Mouse (Mus musculus) heart, postnatal 10 days (tissue): ENCODE measurements around the gene Nhp2. TPM values are rescaled to one million over a fixed set of nuclear protein-coding genes. Genes with fewer than 3 reads are reported as not detected.
"Not testable (repeated sequence)": the region's sequence is repeated elsewhere in the genome, so short reads cannot be mapped to it uniquely, and the experiment has no call there.

ENCODE experiments used
- DNase-seq, 2 experiments: peaks; one replicate each; pipeline ENCODE4 v3.0.0; 2021
- intact Hi-C: fragments of 180-260 bp; cut with DNase I; formaldehyde crosslinking; loops from one replicate; pipeline ENCODE4 v1.15.1; 2025
- total RNA-seq, 2 experiments: library from RNA; stranded (reverse); gene quantifications; 2 replicates each; pipeline ENCODE4 v1.2.3; 2021

Gene Nhp2
- total RNA-seq, 2 experiments from 2014 or later = 30.5 to 30.9 TPM

GRCm38 (mm10) chr11:51633200-51633599 is 13.7 kb downstream of the Nhp2 start:
- DNase-seq, intact Hi-C loops: not testable (repeated sequence)

GRCm38 (mm10) chr11:51633721-51634120 is 14.2 kb downstream of the Nhp2 start:
- no peak for DNase-seq
- intact Hi-C loops = no loop called here

DNA sequence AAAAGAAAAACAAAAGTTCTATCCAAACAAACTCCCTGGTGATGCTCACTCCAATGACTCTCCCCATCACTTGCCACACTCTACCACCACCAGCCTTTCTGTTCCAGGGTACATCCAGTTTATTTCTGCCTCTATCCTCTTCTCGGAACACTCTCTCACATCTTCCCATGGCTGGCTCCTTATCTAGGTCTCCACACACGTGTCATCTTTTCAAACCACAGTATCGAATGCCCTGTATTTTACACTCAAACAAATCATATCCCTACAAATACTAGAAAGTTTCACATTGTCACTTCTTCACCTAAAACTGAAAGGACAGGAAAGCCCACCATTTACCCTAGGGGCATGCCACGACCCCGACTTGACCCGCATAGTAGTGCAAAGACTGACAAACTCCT is 15.6 kb downstream of the Nhp2 start:
- no peak for DNase-seq
- intact Hi-C loops = loop anchor here (5.0 kb wide), 1 partner anchor 52 kb away; the partner anchor contains the start of gene 0610009B22Rik

- intact Hi-C loops = loop anchor here (1.0 to 5.0 kb wide), 2 partner anchors 16 to 52 kb away; partner anchors contain the start of genes 0610009B22Rik and Nhp2
- peak; percentile 93 to 94 for DNase-seq
Observed at GRCm38 (mm10) chr11:51635525-51636322, 16.2 kb downstream of the Nhp2 start, which contains the start of gene Rmnd5b. TSS of gene Rmnd5b (minus strand) at chr11:51635896.

- DNase-seq = peak; percentile 67 to 73
- intact Hi-C loops = loop anchor here (1.0 to 5.0 kb wide), 2 partner anchors 17 to 51 kb away; partner anchors contain the start of genes 0610009B22Rik and Nhp2
Observed at GRCm38 (mm10) chr11:51636323-51636684, 16.8 kb downstream of the Nhp2 start.

- intact Hi-C loops = loop anchor here (5.0 kb wide), 1 partner anchor 49 kb away; the partner anchor contains the start of gene 0610009B22Rik
- DNase-seq = peak; percentile 55 to 68
Observed at GRCm38 (mm10) chr11:51637971-51638414, 18.5 kb downstream of the Nhp2 start.

DNA sequence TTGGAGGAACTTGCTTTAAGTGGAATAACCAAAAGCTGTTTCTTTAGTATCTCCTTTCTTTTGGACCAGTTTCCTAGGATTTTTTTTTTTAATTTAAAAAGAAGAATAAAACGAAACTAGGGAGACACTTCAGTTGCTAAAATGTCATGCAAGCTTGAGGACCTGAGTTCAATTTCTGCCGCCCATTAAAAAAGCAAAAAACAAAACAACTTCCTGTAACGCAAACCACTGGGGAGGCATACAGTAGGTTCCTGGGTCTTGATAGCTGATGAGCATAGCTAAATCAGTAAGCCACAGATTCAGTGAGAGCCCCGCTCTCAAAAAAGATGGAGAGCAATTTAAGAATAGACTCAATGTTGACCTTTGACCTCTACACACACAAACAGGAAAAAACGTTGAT is 19.0 kb downstream of the Nhp2 start:
- DNase-seq = no peak
- intact Hi-C loops = loop anchor here (5.0 kb wide), 1 partner anchor 49 kb away; the partner anchor contains the start of gene 0610009B22Rik

- intact Hi-C loops = no loop called here
- no peak for DNase-seq
Observed at GRCm38 (mm10) chr11:51640748-51641147, 21.2 kb downstream of the Nhp2 start.

GRCm38 (mm10) chr11:51643202-51643601 is 23.7 kb downstream of the Nhp2 start:
- DNase-seq = no peak
- intact Hi-C loops = no loop called here

GRCm38 (mm10) chr11:51643761-51644160 is 24.2 kb downstream of the Nhp2 start:
- intact Hi-C loops = no loop called here
- DNase-seq = no peak

GRCm38 (mm10) chr11:51644217-51644616 is 24.7 kb downstream of the Nhp2 start:
- no peak for DNase-seq
- intact Hi-C loops = no loop called here

DNA sequence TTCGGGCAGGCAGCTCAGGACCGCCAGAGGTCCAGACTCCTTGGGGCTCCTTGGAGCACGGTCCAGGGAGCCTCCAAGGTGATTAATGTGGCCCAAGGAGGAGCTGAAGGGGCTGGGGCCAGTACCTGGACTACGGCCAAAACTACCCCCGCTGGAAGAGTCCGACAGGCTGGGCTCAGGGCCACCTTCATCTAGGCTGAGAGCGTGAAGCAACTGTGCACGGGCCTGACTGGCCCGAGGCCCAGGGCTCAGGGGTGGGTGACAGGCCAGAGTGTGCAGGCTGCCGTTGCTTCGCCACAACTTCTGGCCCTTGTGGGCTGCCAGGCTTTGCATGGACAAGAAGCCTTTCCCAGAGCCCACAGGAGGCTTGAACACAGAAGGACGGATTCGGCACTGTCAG is 25.8 kb downstream of the Nhp2 start:
- DNase-seq = no peak
- intact Hi-C loops = no loop called here

GRCm38 (mm10) chr11:51646245-51646644 is 26.7 kb downstream of the Nhp2 start:
- intact Hi-C loops = no loop called here

DNA sequence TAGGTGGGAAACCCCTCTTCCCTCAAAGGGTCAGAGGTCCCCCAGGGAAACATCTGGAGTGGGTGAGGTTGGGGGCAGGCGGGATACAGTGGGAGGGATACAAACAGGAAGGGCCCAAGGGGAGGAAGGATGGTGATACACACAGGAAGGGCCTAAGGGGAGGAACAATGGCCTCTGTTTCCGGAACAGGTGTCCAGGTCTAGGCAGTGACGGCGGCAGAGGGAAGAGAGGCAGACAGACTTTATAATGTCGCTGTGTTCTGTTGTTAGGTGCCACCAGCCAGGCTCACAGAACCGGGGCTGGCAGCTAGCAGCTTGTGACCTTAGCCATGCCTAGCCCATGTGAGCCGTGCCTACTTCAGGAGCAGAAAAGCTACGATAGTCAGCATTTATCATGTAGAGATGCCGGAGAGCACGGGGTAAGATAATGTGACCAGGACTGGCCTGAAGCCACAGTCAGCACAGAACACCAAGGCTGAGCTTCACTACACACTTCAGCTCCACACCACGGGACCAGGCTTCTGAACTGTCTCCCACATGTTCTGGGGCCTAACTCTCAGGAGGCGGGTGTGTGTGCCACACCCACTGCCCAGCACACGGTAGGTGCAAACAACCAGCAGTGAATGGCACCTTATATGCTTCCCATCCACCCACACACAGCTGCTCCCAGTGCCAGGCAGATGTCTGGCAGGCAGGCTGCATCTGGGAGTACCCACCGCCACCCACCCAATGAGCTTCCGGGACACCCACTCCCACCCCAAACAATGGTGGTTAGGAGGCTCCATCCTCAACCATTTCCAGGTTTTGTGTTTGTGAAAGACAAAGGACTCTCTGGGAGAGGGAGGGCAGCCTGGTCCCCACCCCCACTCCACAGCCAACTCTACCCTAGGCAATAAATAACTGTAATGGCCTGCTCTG is 27.5 kb downstream of the Nhp2 start:
- intact Hi-C loops = no loop called here
- DNase-seq = peak; percentile 69 to 71

More at GRCm38 (mm10) chr11:51646245-51646644, 26.7 kb downstream of the Nhp2 start:
- DNase-seq = no peak

DNA sequence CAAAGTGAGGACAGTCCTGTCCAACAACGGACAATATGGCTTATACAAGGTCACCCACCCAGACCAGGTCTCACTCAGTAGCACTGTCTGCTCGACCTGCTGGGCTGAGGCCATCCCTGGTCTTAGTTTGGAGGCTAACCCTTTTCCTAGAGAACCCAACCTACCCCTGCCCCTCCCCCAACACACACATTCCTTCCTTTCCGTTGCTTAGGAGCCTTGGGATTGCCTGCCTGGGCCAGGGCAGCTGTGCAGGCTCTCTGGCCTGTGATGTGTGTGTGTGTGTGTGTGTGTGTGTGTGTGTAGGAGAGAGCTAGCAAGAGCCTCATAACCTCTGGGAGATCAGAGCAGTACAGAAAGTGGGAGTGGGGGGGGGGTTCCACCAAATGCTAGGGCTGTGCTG is 29.0 kb downstream of the Nhp2 start:
- DNase-seq = peak in 1 of 2 experiments; percentile 63
- intact Hi-C loops = no loop called here

GRCm38 (mm10) chr11:51649111-51649888 is 29.8 kb downstream of the Nhp2 start:
- no peak for DNase-seq
- intact Hi-C loops = no loop called here

DNA sequence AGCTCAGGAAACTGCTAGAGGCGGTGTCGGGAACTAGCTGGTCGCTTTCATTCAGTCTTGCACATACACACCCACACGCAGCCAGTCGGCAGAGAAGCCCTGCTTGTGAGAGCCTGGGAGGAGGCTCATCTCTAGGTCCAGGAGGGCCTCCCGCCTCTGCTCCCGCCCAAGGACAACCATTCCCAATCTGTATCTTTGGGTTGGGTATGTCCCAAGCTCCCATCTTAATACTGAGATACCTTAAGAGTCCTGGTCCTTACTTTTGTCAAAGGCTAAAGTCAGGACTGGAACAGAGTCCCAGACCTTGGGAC is 30.3 kb downstream of the Nhp2 start:
- intact Hi-C loops = loop anchor here (2.0 kb wide), 1 partner anchor 31 kb away; the partner anchor contains the start of gene Nhp2
- DNase-seq = no peak

GRCm38 (mm10) chr11:51650261-51650660 is 30.7 kb downstream of the Nhp2 start:
- DNase-seq = no peak
- intact Hi-C loops = loop anchor here (2.0 kb wide), 1 partner anchor 31 kb away; the partner anchor contains the start of gene Nhp2

- intact Hi-C loops = loop anchor here (2.0 kb wide), 1 partner anchor 32 kb away; the partner anchor contains the start of gene Nhp2
- DNase-seq = peak; percentile 82
Observed at GRCm38 (mm10) chr11:51650691-51651515, 31.4 kb downstream of the Nhp2 start, which contains the start of the genes N4bp3 and D930048N14Rik. TSS of gene N4bp3 (minus strand) at chr11:51650842. TSS of gene D930048N14Rik (plus strand) at chr11:51650954.
